Mouse (Mus musculus) thymus, adult 18-20 months (tissue): ENCODE results near the gene Ccdc96.

Experiments used
- DNase-seq, 2 experiments: peaks; one replicate each; pipeline ENCODE4 v3.0.0; 2022; ENCODE audit warnings: mixed read lengths in 2 of 2

Ccdc96 gene

GRCm38 (mm10) chr5:36526921-36527320 lies 42.5 kb downstream of the Ccdc96 start:
- DNase-seq = no peak

GRCm38 (mm10) chr5:36529698-36530097 lies 45.3 kb downstream of the Ccdc96 start:
- no peak for DNase-seq

GRCm38 (mm10) chr5:36530129-36530751 lies 45.9 kb downstream of the Ccdc96 start:
- peak; percentile 70 to 73 for DNase-seq

- no peak for DNase-seq
Measured at GRCm38 (mm10) chr5:36534455-36535030, 50.2 kb downstream of the Ccdc96 start.

- DNase-seq = no peak
Measured at GRCm38 (mm10) chr5:36535438-36536176, 51.2 kb downstream of the Ccdc96 start.

- DNase-seq = no peak
Measured at GRCm38 (mm10) chr5:36536424-36536823, 52.0 kb downstream of the Ccdc96 start.
